Mouse (Mus musculus) cortical plate, adult 2 months (tissue): Measurements from ENCODE around the gene Schip1.

ENCODE experiments used
- CTCF ChIP-seq: fragments of 200-500 bp; IDR thresholded peaks from 2 replicates; pipeline ENCODE4 v1.5.1; 2011; ENCODE audit warnings: mild to moderate bottlenecking, control low read depth, low read length; ENCODE audit not compliant: insufficient read depth; ENCODE audit errors: extremely low read depth
- POLR2A ChIP-seq: fragments of 200-500 bp; IDR thresholded peaks from 2 replicates; pipeline ENCODE4 v1.6.1; 2011; ENCODE audit warnings: mild to moderate bottlenecking, low read length, control low read depth; ENCODE audit not compliant: insufficient read depth; ENCODE audit errors: extremely low read depth

DNA sequence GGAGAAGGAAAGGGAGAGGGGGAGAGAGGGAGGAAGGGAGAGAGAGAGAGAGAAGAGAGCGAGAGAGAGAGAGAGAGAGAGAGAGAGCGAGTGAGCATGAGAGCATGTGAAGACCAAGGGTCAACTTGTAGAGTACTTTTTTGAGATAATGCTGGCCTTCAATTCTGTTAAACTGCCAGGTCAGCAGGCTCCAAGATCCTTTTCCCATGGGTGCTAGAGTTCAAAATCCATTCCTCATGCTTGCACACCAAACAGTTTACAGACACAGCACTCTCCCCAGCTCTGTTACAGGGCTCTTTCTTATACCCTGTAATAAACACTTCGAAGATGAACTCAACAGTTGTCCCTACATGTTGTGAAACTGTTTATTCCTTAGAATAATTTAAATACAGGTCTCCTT is 450.1 kb downstream of the Schip1 start:
- TF ChIP-seq POLR2A: no peak
- TF ChIP-seq CTCF: no peak
